Mouse (Mus musculus) urinary bladder, postnatal 14 days (tissue): ENCODE data around the gene Dcbld1.

ENCODE experiments used
- DNase-seq: peaks from one replicate; pipeline ENCODE4 v3.0.0; 2021; ENCODE audit warnings: low spot score

Dcbld1 gene

DNA sequence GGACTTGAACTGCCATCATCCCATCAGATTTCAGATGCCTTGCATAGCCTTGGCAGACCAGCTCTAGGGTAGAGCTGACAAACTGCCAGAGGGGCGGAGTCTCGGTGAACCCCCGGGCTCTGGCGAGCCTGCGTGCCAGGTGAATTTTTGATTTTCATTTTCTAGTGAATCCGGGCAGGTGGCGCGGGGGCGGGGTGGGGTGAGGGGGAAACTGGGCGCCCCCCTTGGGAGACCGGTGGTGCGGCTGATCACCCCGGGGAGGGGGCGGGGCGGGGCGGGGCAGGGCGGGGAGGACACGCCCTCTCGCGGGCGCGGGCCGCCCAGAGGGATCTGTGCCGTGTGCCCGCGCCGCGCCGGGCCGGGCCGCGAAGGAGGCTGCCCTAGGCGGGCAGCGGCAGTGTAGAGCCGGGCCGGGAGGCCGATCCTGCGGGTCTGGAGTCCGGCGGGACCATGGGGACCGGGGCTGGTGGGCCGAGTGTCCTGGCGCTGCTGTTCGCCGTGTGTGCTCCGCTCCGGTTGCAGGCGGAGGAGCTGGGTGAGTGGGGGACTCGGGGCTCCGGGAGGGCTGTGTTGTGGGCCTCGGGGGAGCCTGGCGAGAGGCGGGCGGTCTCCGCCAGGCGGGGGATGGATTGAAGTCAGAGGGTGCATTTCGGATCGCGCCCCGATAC is at the start of gene Dcbld1:
TSS of gene Dcbld1 (plus strand) at position 319 of the 668 bp plus-strand sequence.
- peak; percentile 72 for DNase-seq

DNA sequence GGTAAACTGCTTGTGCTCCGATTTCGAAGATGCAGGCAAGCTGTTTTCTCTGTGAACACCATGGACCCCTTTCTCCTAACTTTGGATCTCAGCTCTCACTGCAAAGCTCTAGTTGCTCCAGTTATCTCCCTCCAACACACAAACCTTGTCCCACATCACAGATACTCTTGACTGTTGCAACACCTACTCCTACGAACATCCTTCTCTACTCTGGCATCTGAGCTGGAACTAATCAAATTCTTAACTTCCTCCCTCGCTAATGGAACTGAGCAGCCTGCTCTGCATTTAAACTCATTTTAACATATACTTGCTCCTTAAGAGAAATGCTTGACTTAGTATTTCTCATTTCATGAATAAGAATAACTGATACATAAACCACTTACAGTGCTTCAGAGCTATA is 47.5 kb upstream of the Dcbld1 start:
- DNase-seq: no peak

DNA sequence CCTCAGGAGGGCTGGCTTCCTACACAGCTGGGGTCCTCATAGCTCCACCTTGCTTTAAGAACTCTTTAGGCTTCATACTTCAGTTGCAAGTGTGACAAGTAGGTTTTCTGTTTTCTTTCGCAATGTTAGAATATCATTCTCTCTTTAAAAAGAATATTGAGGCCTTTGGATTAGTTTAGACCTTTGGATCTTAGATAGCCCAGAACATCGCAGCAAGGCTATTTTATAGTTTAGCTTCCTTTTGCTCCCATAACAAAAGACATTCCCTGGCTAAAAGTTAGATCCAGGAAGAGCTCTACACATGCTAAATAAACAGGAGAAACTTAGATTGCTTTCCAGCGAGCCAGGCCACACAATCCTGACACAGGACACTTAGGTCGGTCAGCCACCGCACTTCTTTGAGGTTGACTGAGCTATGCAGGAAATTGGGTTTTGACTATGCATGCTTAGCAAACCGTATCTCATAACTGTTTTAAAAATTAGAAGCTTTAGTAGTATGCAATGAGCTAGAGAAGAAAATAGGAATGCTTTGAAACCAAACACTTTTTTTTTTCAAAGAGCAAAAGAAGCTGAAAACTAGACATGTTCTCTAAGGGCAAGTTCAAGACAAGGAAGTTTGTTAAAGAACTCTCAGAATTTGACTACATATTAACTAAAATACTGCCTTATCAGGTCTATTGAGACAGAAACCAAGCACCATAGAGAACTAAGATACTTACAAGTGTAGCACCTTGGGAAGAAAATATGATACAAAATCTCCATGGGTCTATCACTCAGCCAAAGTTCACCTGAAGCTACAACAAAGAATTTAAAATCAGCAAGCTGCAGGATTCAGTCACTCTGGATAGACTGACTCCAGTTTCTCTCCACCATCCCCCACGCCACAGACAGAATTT is 38.2 kb upstream of the Dcbld1 start, which contains the start of gene Ros1:
TSS of gene Ros1 (minus strand) at position 288 of the 896 bp plus-strand sequence.
- DNase-seq: no peak

DNA sequence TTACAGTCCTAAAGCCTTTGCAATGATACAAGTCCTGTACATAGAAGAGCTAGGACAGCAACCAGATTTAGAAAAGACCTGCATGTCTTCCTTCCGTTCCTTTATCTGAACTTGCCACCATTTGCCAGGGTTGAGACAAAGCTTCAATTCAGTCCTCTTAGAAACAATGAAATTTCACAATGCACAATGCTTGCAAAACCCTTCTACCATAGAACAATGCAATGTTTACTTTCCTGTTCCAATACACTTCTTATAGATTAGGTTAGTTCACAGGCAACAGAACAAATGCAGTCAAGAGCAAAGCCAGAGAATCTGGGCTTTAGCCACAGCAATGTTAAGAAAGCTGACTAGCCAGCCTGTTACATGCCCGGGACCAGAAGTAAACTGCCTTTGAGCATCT is 29.4 kb upstream of the Dcbld1 start:
- DNase-seq: no peak

DNA sequence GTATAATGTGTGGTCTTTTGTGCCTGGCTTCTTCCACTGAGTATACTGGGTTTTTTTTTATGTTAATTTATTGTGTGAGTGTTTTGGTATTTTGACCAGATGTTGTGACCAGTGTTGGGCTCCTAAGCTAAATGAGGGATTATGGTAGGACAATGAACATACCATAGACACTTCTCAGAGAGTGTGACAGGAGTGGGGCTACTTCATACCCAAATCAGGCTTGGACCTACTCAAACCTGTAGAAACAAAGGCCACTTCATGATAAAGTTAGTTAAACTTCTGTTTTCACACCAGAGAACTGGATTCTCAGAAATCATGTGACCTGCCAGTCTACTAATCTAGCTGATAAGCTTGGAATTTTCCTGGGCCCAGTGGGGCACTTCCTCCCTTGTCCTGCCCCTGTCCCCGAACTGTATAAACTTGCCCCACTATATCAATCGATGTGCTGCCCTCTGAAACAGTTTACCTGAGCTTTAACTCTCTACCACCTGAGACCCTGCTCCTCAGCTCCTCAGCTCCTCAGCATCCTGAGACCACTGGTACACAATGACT is 18.1 kb upstream of the Dcbld1 start:
- no peak for DNase-seq

DNA sequence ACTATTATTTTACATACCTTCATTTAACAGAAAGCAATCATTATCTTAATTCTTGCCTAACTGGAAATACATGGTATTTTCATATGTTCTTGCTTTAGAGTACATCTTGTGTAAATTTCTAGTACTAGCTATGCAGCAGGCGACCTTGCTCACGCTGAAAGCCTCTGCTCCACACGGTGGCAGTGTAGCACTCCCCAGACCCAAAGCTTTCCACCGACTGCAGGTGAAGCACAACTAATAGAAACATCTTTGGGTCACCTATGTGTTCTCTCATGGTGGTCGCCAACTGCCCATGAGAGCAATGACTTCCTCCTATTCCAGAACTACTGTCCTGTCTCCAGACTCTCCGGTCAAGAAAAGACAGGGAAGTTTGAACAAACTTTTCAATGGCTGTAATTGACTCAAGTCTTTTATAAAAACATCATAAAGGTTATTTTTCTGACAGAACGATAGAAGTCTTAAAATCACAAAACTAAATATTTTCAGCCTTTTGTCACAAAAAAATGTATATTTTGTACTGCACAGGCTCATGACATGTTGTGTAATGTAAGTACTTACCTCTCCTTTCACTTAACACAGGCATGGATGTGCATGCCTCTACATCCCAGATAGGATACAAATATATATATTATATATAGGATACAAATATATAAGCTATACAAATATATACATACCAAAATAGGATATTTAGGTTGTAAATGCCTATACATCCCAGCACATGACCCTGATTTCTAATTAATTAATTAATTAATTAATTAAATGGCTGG is 16.4 kb upstream of the Dcbld1 start:
- peak; percentile 74 for DNase-seq

DNA sequence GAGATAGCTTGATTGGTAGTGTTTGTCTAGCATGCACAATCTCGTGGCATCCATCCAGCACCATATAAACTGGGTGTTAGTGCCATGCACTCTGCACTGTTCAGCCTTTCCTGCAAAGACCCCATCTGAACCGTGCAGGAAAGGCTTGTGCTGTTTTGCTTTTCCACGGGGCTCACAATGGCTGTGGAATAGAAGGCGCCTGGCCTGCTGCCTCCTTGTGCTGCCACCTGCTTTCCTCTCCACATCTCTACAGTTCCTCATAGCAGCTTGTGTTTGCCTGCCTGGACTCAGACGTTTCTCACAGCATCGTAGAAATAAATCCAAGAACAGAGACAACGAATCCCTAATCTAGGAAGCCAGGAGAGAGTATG is 15.9 kb upstream of the Dcbld1 start:
- DNase-seq: no peak

DNA sequence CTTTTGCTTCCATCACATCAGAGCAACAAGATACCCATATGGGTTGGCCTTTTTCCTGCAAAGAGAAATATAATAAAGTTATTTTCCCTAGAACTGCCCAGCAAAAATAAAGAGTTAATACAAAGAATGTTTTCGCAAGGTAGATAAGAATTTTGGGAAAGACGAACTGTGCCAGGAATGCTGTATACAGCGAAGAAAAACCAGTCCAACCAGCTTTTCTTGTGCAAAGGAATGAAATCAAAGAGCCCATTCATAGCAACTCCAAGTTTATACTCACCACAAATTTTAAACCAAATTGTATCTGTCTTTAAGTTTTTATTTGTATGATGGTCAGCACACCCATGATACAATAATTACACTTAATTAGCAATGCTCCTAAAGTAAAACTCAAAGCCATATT is 13.8 kb upstream of the Dcbld1 start:
- DNase-seq: peak; percentile 32

DNA sequence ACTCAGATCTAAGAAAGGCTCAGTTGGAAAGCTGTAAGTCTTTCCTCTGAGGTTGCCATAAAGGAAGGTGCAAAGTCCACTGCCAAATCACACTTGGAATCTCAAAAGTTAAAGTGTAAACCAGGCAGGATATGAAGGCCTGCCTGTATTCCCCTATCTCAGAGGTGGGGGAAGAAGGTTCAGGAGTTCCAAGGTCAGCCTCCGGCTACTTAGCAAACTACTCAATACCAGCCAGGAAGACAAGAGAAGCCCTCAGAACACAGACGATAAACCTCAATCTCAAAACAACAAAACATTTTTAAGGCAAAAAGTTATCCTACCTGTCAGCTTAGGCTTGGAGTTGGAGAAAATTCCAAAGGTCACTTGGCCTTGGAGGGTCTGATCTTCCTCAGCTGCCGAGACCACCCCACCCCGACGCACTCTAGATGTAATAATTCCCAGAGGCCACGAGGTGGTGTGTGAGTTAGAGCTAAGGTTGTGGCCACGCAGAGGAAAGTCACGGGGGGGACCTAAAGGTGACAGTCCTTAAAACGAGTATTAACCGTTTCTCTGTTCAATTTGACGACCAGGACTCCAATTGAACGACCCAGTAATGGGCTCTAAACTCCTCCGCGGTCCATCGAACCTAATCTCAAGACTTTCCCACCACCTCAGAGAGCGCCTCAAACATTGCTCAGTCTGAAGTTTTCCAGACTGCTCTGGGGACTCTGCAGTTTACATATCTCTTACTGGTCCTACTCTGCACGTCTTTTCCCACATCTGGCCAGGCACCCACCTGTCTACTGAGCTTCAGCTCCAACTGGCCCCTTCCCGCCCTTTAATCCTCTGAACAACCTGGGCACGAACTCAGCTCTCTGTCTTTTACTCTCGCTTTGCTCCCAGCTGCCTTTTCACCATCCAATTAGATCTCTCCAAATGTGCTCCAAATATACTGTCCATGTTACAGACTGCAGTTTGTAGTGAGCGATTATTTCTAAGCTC is 933 bp upstream of the Dcbld1 start:
- peak; percentile 22 for DNase-seq

DNA sequence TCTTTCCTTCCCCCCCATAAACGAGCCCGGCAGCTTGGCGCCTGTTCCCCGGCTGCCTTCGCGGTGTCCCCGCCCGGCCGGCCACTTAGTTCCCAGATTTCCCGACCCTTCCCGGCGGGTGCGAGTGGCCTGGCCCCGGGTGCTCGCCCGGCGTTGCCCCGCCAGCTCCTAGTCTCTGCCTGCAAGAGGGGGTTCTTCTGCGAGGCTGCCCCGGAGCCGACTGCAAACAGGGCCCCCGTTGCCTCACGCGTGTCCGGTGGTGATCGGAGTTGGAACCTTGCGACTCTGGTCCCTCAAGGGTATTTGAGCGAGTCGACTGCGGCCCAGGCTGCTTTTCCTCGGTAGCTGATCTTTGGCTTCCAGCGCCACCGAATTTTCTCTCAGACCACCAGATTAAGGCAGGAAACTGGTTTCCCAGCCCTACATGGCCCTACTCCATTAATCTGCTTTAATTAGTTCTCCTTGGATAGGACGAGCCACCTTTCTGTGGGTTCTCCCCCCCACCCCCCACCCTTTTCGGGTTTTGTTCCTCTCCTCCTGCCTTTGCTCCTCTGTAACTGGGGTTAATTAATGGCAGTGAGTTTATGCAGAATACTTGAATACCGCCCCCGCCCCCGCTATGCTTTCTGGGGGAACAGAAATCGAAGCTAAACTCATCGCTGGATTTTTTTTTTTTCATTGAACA is 692 bp downstream of the Dcbld1 start:
- peak; percentile 24 for DNase-seq

DNA sequence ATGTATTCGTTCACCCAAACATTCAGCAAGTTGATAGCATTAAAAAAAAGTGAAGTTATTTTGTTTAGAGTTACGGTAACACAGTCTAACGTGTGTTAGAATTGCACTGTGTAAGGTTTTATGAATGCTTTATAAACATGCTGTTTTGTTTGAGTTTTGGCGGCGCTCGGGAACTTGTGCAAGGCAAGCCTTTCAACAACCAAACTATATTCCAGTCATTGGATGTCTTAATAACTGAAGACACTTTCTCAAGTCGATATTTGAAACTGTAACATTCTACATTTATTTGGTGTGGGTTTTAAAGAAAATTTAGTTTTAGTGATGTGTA is 1.2 kb downstream of the Dcbld1 start:
- DNase-seq: no peak

DNA sequence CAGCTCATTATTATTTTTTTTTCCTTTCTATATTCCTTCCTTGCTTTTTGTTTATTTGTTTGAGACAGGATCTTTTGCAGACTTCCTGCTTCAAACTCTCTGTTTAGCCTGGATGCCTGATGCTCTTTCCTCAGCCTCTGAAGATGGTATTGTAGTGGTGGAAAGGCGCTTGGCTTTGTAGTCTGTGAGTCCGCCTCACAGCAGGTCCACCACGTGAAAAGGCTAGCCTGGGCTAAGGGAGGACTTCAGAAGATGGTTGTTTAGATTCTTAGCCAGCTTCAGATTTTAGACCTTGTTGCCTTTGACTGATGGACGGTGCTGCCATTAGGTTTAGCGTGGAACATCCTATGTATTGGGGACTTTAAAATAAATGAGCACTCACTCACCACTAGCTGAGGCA is 2.0 kb downstream of the Dcbld1 start:
- DNase-seq: no peak

DNA sequence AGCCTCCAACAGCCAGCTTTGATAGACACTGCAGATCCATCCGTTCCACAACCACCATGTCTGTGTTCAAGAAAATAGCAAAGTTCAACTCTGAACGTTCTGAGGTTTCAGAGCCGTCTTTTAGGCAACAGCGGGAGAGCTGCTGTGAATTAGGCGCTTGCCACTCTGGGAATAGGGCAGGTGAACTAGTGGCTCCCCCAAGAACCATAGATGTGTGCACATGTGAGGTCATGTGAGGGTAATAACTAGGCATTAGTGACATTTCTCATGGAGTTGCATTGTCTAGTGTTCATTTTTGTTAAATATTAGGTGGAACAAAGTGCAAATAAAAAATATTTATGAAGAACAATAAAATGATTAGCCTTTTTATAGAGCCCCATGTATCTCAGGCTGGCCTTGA is 8.6 kb downstream of the Dcbld1 start:
- no peak for DNase-seq

DNA sequence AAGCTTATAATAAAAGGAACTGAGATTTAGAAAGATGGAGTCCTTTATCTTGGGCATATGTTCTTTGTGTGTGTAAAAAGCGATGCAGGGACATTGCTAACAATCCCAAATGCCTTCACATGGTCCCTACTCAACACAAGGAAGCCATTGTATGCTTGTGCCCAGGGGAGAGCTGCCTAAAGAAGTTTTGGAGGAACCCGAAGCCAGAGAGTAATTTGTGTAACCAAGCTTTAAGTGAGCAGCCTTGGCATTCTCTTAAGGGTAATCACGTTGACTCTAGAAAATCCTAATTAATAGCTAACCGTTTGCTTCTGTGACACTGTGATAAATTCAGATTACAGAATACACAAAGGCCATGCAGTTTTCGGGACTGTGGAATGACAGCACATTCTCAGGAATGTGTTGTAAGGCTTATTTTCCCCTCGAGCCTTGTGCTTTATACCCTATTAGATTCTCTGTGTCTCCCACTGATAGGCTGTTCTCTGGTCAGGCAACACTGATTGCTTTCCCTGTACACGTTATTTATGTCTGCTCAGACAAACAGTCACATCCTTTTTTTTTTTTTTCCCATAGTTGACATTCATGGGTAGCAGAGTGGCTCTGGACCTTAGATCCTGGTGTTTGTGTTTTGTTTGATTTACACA is 9.4 kb downstream of the Dcbld1 start:
- DNase-seq: no peak

DNA sequence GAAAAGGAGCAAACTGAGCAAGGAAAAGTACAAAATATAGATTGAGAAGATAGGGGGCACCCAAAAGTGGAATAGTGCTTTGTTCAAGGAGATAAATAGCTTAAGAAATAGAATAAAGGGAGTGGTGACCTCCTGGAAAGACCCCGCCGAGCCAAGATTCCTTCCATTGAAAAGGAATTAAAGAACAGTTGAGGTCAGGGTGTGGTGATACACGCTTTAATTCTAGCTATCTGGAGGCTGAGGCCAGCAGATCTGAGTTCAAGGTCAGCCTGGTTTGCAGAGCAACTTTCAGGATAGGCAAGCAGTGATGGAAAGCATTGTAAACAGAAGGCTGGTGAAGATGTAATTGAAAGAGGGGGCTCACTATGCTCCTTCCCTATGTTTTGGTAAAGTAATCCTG is 12.8 kb downstream of the Dcbld1 start:
- DNase-seq: no peak

DNA sequence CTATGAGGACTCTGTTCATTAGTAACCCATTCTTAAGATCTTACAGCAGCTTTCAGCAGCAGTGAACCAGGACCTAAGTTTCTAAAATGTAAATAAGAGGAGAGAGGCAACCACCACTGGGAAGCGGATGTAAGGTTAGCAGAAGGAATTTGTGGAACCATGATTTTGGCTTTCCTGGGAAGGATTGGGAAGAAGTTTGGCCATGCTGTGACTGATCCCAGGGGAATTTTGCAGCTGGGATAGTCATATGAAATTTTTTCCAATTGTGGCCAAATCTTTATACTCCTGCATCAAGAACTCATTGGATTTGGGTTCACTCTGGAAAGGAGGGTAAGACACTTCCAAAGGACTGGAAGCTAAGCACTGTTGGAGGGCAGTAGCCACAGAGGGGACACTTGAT is 18.8 kb downstream of the Dcbld1 start:
- no peak for DNase-seq

DNA sequence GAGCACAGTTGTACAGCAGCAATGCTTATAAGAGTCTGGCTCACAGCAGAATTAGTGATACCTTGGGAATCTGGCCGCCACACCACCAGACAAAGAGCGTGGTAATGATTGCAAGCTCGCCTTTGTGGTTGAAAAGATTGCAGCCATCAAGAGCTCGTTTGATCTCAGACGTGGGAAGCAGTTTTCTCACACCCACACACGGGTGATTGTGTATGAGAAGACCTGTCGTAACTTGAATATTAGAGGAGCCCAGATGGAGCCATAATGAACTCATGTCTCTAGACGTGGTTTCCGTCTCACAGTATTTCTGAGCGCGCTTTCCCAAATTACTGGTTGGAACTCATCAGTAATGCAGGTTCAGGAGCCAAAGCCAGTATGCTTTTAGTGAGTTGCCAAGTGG is 20.0 kb downstream of the Dcbld1 start:
- no peak for DNase-seq

DNA sequence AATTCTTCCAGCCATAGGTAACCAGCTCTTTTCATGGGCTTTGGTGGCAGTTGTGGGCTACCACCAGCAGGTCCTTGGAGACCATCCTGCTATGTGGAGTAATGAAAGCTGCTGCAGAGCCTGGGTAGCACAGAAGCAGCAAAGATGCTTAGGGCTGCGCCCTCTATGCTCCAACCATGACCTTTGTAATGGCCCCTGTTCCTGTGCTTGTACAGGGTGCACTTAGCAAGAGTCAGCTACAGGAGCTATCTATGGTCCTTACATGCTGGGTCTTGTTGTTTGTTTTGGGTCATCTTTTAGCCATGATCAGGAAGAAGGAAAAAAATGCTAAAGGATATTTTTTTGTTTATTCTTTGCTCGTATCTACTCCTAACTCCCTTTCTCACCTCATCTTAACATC is 24.3 kb downstream of the Dcbld1 start:
- no peak for DNase-seq

DNA sequence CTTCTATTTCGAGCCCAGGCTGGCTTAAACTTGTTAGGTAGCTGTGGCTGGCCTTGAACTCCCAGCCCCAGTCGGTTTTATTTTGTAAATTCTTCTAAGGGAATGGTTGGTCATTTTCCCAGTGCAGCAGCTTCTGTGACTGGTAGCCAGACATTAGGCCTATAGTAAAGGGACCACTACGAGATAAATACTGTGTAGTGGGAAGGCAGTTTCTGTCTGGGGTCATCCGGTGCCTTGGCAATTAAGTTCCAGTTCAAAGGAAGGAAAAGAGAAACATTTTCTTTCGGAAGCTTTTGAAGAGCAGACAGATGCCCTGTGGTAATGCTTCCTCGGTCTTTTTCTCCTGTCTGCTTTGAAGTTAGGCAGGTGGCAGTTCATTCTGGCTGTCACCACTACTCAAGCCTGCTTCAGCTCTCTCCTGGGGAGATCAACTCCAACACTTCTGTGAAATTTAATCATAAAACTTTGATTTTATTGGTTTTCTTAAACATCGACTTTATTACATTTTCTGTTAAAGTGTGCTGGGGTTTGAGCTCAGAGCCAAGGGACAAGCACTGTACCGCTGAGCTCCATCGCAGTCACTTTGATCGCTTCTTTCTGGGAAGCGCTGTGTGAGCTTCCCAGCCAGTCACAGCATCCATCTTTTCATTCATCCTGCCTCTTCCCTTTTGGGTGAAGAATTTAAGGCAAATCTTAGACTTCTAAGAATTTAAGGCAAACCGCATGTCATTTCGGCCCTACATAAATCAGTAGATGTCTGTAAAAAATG is 24.9 kb downstream of the Dcbld1 start:
- no peak for DNase-seq

DNA sequence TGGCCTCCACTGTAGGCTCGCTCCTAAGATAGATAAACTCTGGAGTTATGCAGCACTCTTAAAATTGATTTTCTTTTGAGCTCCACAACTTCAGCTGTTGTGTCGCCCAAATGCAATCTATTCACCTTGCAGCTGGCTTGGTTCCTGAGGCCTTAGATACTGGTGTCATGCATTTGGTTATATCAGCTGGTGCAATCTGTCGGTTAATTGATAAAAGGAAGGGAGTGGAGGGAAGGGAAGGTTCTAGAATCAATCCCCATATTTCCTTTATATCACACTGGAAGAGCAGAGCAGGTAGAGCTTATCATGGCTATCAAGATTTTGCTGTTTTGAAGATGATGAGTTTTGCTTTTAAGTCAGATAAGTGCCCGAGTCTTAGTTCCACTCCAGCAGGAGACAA is 26.8 kb downstream of the Dcbld1 start:
- no peak for DNase-seq
